Mouse (Mus musculus): ENCODE measurements around the gene Angptl4.

The Angptl4 gene

GRCm38 (mm10) chr17:33804745-33805144 lies 23.1 kb upstream of the Angptl4 start:
- DNase-seq (ENCODE audit: low read depth, low spot score) = no peak

- no peak for DNase-seq (ENCODE audit: low read depth, low spot score)
These were observed 22.6 kb upstream of the Angptl4 start for GRCm38 (mm10) chr17:33804205-33804604.

GRCm38 (mm10) chr17:33802221-33802620 lies 20.6 kb upstream of the Angptl4 start:
- no peak for DNase-seq (ENCODE audit: low read depth, low spot score)

DNA sequence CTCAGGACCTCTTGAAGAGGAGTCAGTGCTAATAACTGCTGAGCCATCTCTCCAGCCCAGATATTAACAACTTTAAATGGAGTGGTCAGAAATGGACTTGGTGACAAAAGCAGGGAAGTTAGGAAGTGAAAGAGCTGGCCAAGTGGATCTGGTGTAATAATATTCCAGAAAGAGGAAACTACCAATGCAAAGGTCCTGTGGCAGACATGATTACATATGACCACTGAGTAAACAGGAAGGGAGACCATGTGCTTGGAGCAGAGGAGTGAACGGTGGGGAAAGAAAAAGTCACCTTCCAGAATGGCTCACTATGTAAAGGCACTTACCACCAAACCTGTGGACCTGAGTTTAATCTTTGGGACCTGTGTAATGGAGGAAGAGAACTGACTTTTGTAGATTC lies 17.6 kb upstream of the Angptl4 start:
- no peak for DNase-seq (ENCODE audit: low read depth, low spot score)

GRCm38 (mm10) chr17:33798306-33798705 lies 16.7 kb upstream of the Angptl4 start:
- no peak for DNase-seq (ENCODE audit: low read depth, low spot score)

GRCm38 (mm10) chr17:33788732-33789131 lies 7.1 kb upstream of the Angptl4 start:
- DNase-seq (ENCODE audit: low read depth, low spot score) = no peak

GRCm38 (mm10) chr17:33786375-33786774 lies 4.7 kb upstream of the Angptl4 start:
- DNase-seq (ENCODE audit: low read depth, low spot score) = no peak

GRCm38 (mm10) chr17:33784939-33785338 lies 3.3 kb upstream of the Angptl4 start:
- no peak for DNase-seq (ENCODE audit: low read depth, low spot score)

DNA sequence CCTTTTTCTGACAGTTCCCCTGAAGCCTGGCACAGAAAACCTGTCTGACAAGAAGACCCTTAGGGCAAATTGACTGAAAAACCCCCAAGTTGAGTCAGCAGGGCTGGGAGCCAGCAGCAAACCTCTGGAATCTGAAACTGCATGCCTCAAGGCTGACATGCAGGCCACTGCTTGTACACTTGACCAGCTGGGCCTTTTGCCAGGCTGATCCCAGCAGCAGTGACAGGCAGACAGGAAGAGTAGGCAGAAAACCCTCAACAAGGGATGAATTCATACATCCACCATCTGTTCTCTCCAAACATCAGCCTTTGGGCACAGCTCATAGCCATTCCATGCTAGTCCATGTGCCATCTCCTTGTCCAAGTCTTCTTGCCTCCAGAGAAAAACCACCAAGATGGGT lies 1.8 kb upstream of the Angptl4 start:
- peak; percentile 84 for DNase-seq (ENCODE audit: low read depth, low spot score)

DNA sequence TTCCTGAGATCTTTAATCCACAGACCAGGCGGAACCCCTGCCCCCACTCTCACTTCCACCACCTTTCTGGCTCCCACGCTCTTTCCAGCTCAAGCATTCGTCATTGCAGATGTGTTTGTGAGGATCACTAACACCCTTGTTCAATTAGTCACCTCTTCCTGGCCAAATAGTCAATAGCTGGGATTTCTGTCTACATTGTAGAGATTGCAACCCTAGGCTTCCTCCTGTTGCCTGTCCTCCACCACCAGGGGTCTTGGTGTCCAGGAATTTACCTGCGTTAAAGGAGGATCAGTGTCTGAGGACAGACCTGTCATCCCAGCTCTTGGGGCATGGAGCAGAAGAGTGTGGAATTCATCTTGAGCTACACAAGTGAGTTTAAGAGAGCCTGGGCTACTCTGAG lies 437 bp upstream of the Angptl4 start:
- no peak for DNase-seq (ENCODE audit: low read depth, low spot score)

GRCm38 (mm10) chr17:33780431-33780830 lies 1.2 kb downstream of the Angptl4 start:
- no peak for DNase-seq (ENCODE audit: low read depth, low spot score)

DNA sequence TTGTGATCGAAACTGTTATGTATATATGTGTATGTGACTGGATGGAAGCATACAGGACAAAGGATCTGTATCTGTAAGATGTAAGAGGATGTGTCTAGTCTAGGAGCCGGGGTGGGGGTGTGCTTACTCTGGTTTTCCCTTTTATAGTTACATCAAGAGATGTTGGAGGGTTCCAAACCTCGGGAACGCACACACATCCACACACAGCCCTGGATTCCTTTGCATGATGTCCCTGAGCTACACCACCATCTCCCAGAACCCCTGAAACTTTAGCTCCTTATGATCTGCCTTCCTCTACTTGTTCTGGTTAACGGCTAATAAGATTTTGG lies 1.7 kb downstream of the Angptl4 start:
- DNase-seq (ENCODE audit: low read depth, low spot score) = no peak

DNA sequence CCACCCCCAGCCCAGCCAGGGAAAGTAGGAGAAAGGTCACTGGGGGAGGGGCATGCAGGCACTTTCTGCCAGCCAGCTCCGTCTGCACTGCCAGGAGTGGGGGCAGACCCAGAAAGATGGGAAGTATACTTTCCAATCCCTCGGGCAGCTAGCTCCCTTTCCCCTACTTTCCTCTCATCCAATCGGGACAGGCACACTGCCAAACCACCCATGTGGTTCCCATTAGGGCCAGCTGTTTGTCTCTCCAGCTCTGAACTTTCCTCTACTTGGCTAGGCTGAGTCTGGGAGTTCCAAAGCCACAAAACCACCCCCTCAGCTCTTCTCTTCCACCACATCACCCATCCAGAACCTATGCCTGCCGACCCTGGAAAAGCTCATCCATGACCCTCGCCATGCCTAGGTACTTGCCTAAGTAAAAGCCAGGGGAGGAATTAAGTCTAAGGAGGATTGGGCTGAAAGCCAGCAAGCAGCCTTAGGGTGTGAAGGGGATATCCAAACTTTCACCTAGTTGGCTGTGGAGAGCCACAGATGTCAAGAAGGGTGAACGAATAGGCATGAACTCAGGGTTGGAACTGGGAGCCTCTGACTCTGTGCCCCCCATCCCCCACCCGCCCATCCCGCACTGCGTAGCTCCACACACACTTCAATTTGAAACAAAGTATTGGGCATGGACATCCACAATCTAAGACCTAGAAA lies 2.2 kb downstream of the Angptl4 start:
- peak; percentile 94 for DNase-seq (ENCODE audit: low read depth, low spot score)

DNA sequence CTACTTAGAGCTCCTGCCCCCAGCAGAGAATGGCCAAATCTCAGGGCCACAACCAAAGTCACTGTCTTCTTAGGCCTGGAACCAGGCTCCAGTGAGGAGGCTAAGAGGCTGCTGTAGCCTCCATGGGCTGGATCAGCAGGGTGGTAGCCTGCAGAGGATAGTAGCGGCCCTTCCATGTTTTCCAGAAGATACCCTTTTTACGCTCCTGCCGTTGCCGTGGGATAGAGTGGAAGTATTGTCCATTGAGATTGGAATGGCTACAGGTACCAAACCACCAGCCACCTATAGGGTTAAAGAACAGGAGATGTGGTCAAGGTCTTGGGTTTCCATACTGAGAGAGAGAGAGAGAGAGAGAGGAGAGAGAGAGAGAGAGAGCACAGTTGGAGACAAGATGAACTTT lies 6.3 kb downstream of the Angptl4 start:
- DNase-seq (ENCODE audit: low read depth, low spot score) = no peak

DNA sequence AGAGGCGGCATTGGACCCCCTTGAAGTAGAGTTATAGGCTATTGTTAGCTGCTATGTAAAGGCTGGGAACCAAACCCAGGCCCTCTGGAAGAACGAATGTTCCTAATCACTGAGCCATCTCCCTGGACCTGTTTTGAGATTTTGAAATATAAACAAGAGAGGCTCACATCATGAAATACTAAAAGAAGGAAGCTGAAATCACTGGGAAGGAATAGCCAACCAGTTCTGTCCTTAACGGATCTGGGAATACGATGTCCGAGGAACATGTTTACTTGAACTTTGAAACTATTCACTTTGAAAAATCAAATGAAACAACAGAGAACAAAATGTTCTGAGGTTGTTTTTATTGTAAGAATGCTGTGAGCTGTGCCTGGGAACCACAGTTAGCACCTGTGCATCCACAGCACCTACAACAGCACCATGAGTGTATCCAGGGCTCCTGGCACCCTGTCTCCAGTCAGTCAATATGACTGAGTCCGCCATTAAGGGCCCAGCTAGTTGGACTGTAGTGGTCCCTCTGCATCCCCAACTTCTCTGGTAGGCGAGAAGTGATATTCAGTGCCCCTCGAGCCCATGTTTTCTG lies 7.0 kb downstream of the Angptl4 start:
- no peak for DNase-seq (ENCODE audit: low read depth, low spot score)

DNA sequence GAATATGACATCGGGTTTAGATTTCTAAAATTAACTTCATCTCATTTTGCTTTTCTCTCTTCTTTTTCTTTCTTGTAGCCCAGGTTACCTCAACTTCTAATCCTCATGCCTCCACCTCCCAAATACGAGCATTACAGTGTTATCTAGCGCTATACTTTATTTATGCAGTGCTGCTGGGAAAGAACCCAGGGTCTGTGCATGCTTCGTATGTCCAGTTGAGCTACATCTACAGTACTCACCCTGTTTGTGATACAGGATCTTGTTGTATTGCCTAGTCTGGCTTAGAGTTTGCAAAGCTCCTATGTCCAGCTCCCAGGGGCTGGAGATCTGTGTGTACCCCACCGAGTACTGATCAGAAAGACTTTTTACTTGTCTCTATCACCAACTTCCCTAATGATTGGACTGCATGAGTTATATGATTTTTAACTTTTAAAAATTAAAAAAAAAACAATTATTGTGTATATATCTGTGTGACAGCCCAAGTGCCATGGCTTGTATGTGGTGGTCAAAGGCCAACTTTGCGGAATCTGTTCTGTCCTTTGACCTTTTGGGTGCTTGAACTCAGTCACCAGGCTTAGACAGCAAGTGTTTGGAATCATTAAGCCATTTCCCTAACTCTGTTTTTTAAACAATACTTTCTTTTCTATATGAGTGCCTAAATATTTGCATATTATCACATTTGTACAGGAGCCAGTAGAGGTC lies 7.6 kb downstream of the Angptl4 start:
- DNase-seq (ENCODE audit: low read depth, low spot score) = no peak

DNA sequence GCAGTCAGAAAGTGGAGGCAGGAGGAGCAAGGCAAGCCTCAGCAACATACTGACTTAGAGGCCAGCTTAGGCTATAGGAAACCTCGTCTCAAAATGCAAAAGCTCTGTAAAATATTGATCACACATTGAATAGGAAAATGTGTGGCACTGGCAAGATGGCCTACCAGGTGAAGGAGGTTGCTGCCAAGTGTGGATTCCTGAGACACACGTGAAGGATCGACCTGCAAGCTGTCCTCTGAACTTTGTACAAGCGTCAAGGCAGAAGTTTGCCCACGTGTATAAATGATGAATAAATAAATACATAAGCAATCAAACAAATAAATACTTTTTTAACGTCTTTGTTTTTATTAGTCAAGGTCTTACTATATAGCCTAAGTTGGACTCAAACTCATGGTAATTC lies 8.2 kb downstream of the Angptl4 start:
- DNase-seq (ENCODE audit: low read depth, low spot score) = no peak

- no peak for DNase-seq (ENCODE audit: low read depth, low spot score)
These were observed 10.0 kb downstream of the Angptl4 start for GRCm38 (mm10) chr17:33771617-33772016.

- no peak for DNase-seq (ENCODE audit: low read depth, low spot score)
These were observed 15.2 kb downstream of the Angptl4 start for GRCm38 (mm10) chr17:33766389-33766788.

GRCm38 (mm10) chr17:33760255-33761165 lies 21.1 kb downstream of the Angptl4 start, which contains the start of gene Rab11b:
Gene Rab11b, minus strand, starts transcription at chr17:33760530.
- DNase-seq (ENCODE audit: low read depth, low spot score) = peak; percentile 100

GRCm38 (mm10) chr17:33759767-33760254 lies 21.8 kb downstream of the Angptl4 start:
- DNase-seq (ENCODE audit: low read depth, low spot score) = peak; percentile 74

- peak; percentile 78 for DNase-seq (ENCODE audit: low read depth, low spot score)
These were observed 24.4 kb downstream of the Angptl4 start for GRCm38 (mm10) chr17:33757231-33757630.

Measured in skeletal muscle tissue, adult 2 months (tissue).